ENCODE assay signal across 8 mouse cellular contexts in the genomic region with DNA sequence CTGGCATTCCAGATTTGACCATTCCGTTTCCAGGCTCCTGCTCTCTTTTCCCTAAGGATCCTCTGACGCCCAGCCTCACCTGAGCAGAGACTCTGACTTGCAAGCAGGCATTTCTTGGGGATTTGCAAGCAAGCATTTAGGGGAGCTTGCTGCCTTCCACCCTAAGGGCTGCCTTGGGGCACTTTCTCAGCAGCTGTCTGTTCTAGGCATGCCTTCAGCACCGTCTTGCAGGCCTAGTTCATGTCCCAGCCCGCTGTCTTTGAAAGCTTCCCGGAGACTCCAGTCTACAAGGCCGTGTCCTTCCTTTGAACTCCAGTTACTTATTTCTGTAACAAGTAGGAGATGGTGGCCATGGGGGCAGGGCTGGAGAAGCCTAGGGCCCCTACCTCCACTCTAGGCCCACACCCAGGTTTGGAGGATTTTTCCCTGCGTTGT. TPM values are rescaled to one million over a fixed set of nuclear protein-coding genes. Genes with fewer than 3 reads are reported as not detected.
DNase-seq lines count a peak whose midpoint lies in the region; ATAC-seq and TF ChIP-seq lines count a peak whose summit lies in the region.

No protein-coding gene starts in this region.

- no peak for TF ChIP-seq POLR2A in limb, embryonic 14.5 days (IDR thresholded peaks at IDR 0.05; ENCODE audit: borderline replicate concordance, extremely low read depth, insufficient read depth, insufficient read length)

- peaks cover 33% of the 10 kb centered on the region for H3K27me3 ChIP-seq in hindbrain, embryonic 10.5 days (ENCODE audit: insufficient read depth, poor library complexity, severe bottlenecking)
- no peaks in the 10 kb centered on the region for H3K27me3 ChIP-seq in limb, embryonic 14.5 days (ENCODE audit: control insufficient read depth, insufficient read depth, low read length)
- H3K27me3 ChIP-seq in neural tube, embryonic 15.5 days (replicated peaks), result peaks cover 34% of the 10 kb centered on the region

- WGBS in hindbrain, embryonic 10.5 days, result 35% methylated on average over 7 of the region's 7 CpGs
- 5% methylated on average over 7 of the region's 7 CpGs for WGBS in limb, embryonic 14.5 days
- WGBS in neural tube, embryonic 15.5 days, result 40% methylated on average over 7 of the region's 7 CpGs

- H3K36me3 ChIP-seq in hindbrain, embryonic 10.5 days, result no peaks in the 10 kb centered on the region
- no peaks in the 10 kb centered on the region for H3K36me3 ChIP-seq in limb, embryonic 14.5 days (ENCODE audit: control insufficient read depth, insufficient read depth, low read length)
- H3K36me3 ChIP-seq in neural tube, embryonic 15.5 days, result no peaks in the 10 kb centered on the region

- no peaks in the 10 kb centered on the region for H3K9me3 ChIP-seq in hindbrain, embryonic 10.5 days
- no peaks in the 10 kb centered on the region for H3K9me3 ChIP-seq in limb, embryonic 14.5 days (ENCODE audit: control insufficient read depth, low read length)
- no peaks in the 10 kb centered on the region for H3K9me3 ChIP-seq in neural tube, embryonic 15.5 days (replicated peaks)

- intact Hi-C loops in gastrocnemius, adult 2 months (cut with DNase I), result no loop called here

- peak overlapping the region; percentile 88 for H3K4me2 ChIP-seq in limb, embryonic 14.5 days (replicated peaks; ENCODE audit: low read depth, low read length, severe bottlenecking)
- H3K4me2 ChIP-seq in neural tube, embryonic 15.5 days, result peak overlapping the region; percentile 99

- peak overlapping the region; percentile 95 for H3K9ac ChIP-seq in limb, embryonic 14.5 days (ENCODE audit: low read depth, low read length, severe bottlenecking)
- peak overlapping the region; percentile 60; the same call in 1 of the 2 replicates for H3K9ac ChIP-seq in neural tube, embryonic 15.5 days (replicated peaks)

- ATAC-seq in limb, embryonic 14.5 days (ENCODE audit: low FRiP score, low read depth), result no peak
- no peak for ATAC-seq in neural tube, embryonic 15.5 days (ENCODE audit: low FRiP score)
- no peak for ATAC-seq in megakaryocyte progenitor cell, adult 5-6 weeks (replicated peaks; ENCODE audit: poor library complexity)

- no peak for DNase-seq in gastrocnemius, adult 2 months
- DNase-seq in gastrocnemius, postnatal 10 days, result no peak
- peak; percentile 43 to 59 for DNase-seq in adrenal gland, postnatal 36 days
- DNase-seq in hindbrain, embryonic 10.5 days (ENCODE audit: low spot score), result peak; percentile 52
- DNase-seq in limb, embryonic 14.5 days (ENCODE audit: low spot score), result peak; percentile 48
- no peak for DNase-seq in spleen, adult 18-20 months

- H3K4me1 ChIP-seq in hindbrain, embryonic 10.5 days (replicated peaks), result peaks cover 45% of the 10 kb centered on the region
- H3K4me1 ChIP-seq in limb, embryonic 14.5 days (ENCODE audit: control insufficient read depth, insufficient read depth, low read length), result peaks cover 22% of the 10 kb centered on the region
- H3K4me1 ChIP-seq in neural tube, embryonic 15.5 days, result peaks cover 35% of the 10 kb centered on the region

- H3K27ac ChIP-seq in gastrocnemius, adult 2 months, result peak overlapping the region; percentile 86
- peak overlapping the region; percentile 94 for H3K27ac ChIP-seq in hindbrain, embryonic 10.5 days
- H3K27ac ChIP-seq in limb, embryonic 14.5 days (replicated peaks; ENCODE audit: low read depth, low read length), result peak overlapping the region; percentile 95
- H3K27ac ChIP-seq in neural tube, embryonic 15.5 days (replicated peaks), result peak overlapping the region; percentile 46

- TF ChIP-seq CTCF in gastrocnemius, adult 2 months (IDR thresholded peaks at IDR 0.05), result no peak

- H3K4me3 ChIP-seq in gastrocnemius, adult 2 months, result peak overlapping the region; percentile 72
- peak overlapping the region; percentile 71 for H3K4me3 ChIP-seq in hindbrain, embryonic 10.5 days
- peak overlapping the region; percentile 77 for H3K4me3 ChIP-seq in limb, embryonic 14.5 days (replicated peaks; ENCODE audit: low read length)
- H3K4me3 ChIP-seq in neural tube, embryonic 15.5 days (replicated peaks), result peak overlapping the region; percentile 64

RNA-seq across cellular contexts. Expression of a gene that starts 1.0 kb away (rescaled TPM):
- 1 to 10 TPM; 6.6 to 9.5 TPM for total RNA-seq in gastrocnemius, adult 2 months (2021)
- total RNA-seq in gastrocnemius, postnatal 10 days (2021), result 10 to 100 TPM; 21.6 to 30.6 TPM
- total RNA-seq in adrenal gland, postnatal 36 days (2021), result 100 to 1,000 TPM; 148 to 181 TPM
- 21.9 and 24.2 TPM in 2 replicates for polyA plus RNA-seq in hindbrain, embryonic 10.5 days (2016; fragmentation: Nextera tagmentation; extraction: Ambion mirVana)
- 32.0 and 35.7 TPM in 2 replicates for polyA plus RNA-seq in limb, embryonic 14.5 days (2012; rRNA removed)
- polyA plus RNA-seq in limb, embryonic 14.5 days (2014; fragmentation: Nextera tagmentation; extraction: Ambion mirVana), result 40.0 and 45.9 TPM in 2 replicates
- polyA plus RNA-seq in neural tube, embryonic 15.5 days (2015; fragmentation: Nextera tagmentation; extraction: Ambion mirVana), result 5.7 and 9.2 TPM in 2 replicates
- total RNA-seq in megakaryocyte progenitor cell, adult 5-6 weeks (2015), result 12.1 and 16.7 TPM in 2 replicates
- 11.1 and 13.5 TPM in 2 replicates for total RNA-seq in megakaryocyte progenitor cell, adult 5-6 weeks (2017)

Comparison
In these comparisons a context has a peak if more than half of its experiments do, and no peak if none do; other contexts are left out.
1. DNase-seq: peak in adrenal gland, postnatal 36 days (2 of 2), hindbrain, embryonic 10.5 days (single experiment) and limb, embryonic 14.5 days (single experiment); none in gastrocnemius, adult 2 months (single experiment), gastrocnemius, postnatal 10 days (single experiment) and spleen, adult 18-20 months (0 of 2).
2. RNA of a gene that starts 1.0 kb away (total RNA-seq): 148 to 181 TPM in adrenal gland, postnatal 36 days; 21.6 to 30.6 TPM in gastrocnemius, postnatal 10 days, 11.1 to 16.7 TPM in megakaryocyte progenitor cell, adult 5-6 weeks and 6.6 to 9.5 TPM in gastrocnemius, adult 2 months; every median in the first group is over 4 times any median in the second.
3. Peak in every context shown above with its lines, with median percentiles within 50 percentile points of each other: H3K27ac ChIP-seq and H3K4me3 ChIP-seq.